8 mouse cellular contexts compared by ENCODE assay signal in genomic region chr2:35443981-35444763, GRCm38 (mm10). TPM values are rescaled to one million over a fixed set of nuclear protein-coding genes. Genes with fewer than 3 reads are reported as not detected.
DNase-seq lines count a peak whose midpoint lies in the region; ATAC-seq and TF ChIP-seq lines count a peak whose summit lies in the region.

No protein-coding gene starts in this region.

- H3K27ac ChIP-seq in kidney, adult 2 months (ENCODE audit: insufficient read depth, low read depth, low read length), result peak overlapping the region; percentile 34; the same call in 1 of the 2 replicates
- no peak overlapping the region for H3K27ac ChIP-seq in MEL (ENCODE audit: control insufficient read depth, low read depth, low read length)
- H3K27ac ChIP-seq in embryonic facial prominence, embryonic 10.5 days (replicated peaks), result peak overlapping the region; percentile 40
- peak overlapping the region; percentile 61 for H3K27ac ChIP-seq in liver, embryonic 13.5 days

- no peaks in the 10 kb centered on the region for H3K36me3 ChIP-seq in kidney, adult 2 months (ENCODE audit: control insufficient read depth, insufficient read depth, low read length)
- H3K36me3 ChIP-seq in MEL (ENCODE audit: control insufficient read depth in 1 of 2, insufficient read depth in 2 of 2, low read length in 2 of 2), result peaks cover 0 to 8% of the 10 kb centered on the region in 2 experiments; a peak in 2 of 4 replicates
- no peaks in the 10 kb centered on the region for H3K36me3 ChIP-seq in embryonic facial prominence, embryonic 10.5 days (replicated peaks)
- 0 out of 2 replicates have a peak, but pooled peaks cover 8% of the 10 kb centered on the region for H3K36me3 ChIP-seq in liver, embryonic 13.5 days

- TF ChIP-seq EP300 in MEL (IDR thresholded peaks at IDR 0.05; ENCODE audit: low read depth in 1 of 2, low read length in 2 of 2), result peak in 1 of 2 experiments; percentile 44; a peak in 1 of 4 replicates

- no peak for DNase-seq in kidney, adult 2 months
- DNase-seq in kidney, postnatal 14 days, result no peak
- DNase-seq in MEL (ENCODE audit: low read depth, low spot score), result peak; percentile 63
- no peak for DNase-seq in embryonic facial prominence, embryonic 10.5 days (ENCODE audit: low spot score)
- no peak for DNase-seq in liver, embryonic 13.5 days
- DNase-seq in embryo, embryonic 10.5 days (ENCODE audit: low spot score), result no peak
- no peak for DNase-seq in ovary, postnatal 36 days (ENCODE audit: low spot score)
- no peak for DNase-seq in ovary, postnatal 14 days (ENCODE audit: low spot score)

- WGBS in kidney, adult 2 months, result 43% methylated on average over 16 of the region's 16 CpGs
- 75% methylated on average over 16 of the region's 16 CpGs for WGBS in embryonic facial prominence, embryonic 10.5 days
- 44% methylated on average over 16 of the region's 16 CpGs for WGBS in liver, embryonic 13.5 days (ENCODE audit: insufficient replicate concordance)

- H3K27me3 ChIP-seq in kidney, adult 2 months (replicated peaks; ENCODE audit: control insufficient read depth, insufficient read depth, low read length), result no peaks in the 10 kb centered on the region
- no peaks in the 10 kb centered on the region for H3K27me3 ChIP-seq in MEL (ENCODE audit: control insufficient read depth in 1 of 2, insufficient read depth in 2 of 2, low read length in 2 of 2)
- no peaks in the 10 kb centered on the region for H3K27me3 ChIP-seq in embryonic facial prominence, embryonic 10.5 days (replicated peaks; ENCODE audit: low read depth, poor library complexity, severe bottlenecking)
- no peaks in the 10 kb centered on the region for H3K27me3 ChIP-seq in liver, embryonic 13.5 days

- peak overlapping the region; percentile 15; the same call in 1 of the 2 replicates for H3K4me2 ChIP-seq in liver, embryonic 13.5 days

- TF ChIP-seq CTCF in kidney, adult 2 months (conservative IDR thresholded peaks at IDR 0.05; ENCODE audit: insufficient read depth, insufficient read length, low read depth, low read length), result no peak
- no peak for TF ChIP-seq CTCF in MEL (IDR thresholded peaks at IDR 0.05 in 2 of 3, conservative IDR thresholded peaks at IDR 0.05 in 1 of 3; ENCODE audit: control insufficient read depth in 1 of 3, insufficient read depth in 1 of 3, low read depth in 2 of 3, low read length in 3 of 3, poor library complexity in 1 of 3, severe bottlenecking in 1 of 3)

- TF ChIP-seq RAD21 in MEL (IDR thresholded peaks at IDR 0.05; ENCODE audit: low read depth, low read length), result no peak

- ATAC-seq in liver, embryonic 13.5 days (ENCODE audit: low read depth), result no peak

- H3K4me1 ChIP-seq in kidney, adult 2 months (ENCODE audit: control insufficient read depth, insufficient read depth, low read length), result 0 out of 2 replicates have a peak, but pooled peaks cover 3% of the 10 kb centered on the region
- peaks cover 2 to 8% of the 10 kb centered on the region in 2 experiments; a peak in 3 of 4 replicates for H3K4me1 ChIP-seq in MEL (ENCODE audit: control insufficient read depth in 1 of 2, insufficient read depth in 2 of 2, low read length in 2 of 2)
- peaks cover 53% of the 10 kb centered on the region for H3K4me1 ChIP-seq in embryonic facial prominence, embryonic 10.5 days
- peaks cover 69% of the 10 kb centered on the region for H3K4me1 ChIP-seq in liver, embryonic 13.5 days (replicated peaks)

- H3K9ac ChIP-seq in MEL (ENCODE audit: control insufficient read depth, low read depth, low read length, poor library complexity, severe bottlenecking), result no peak overlapping the region
- no peak overlapping the region for H3K9ac ChIP-seq in liver, embryonic 13.5 days

- TF ChIP-seq POLR2A in kidney, adult 2 months (IDR thresholded peaks at IDR 0.05; ENCODE audit: low read depth, low read length), result no peak
- no peak for TF ChIP-seq POLR2A in MEL (IDR thresholded peaks at IDR 0.05; ENCODE audit: control insufficient read depth in 1 of 2, insufficient read depth in 1 of 2, low read depth in 1 of 2, low read length in 2 of 2, poor library complexity in 1 of 2)

- no peaks in the 10 kb centered on the region for H3K9me3 ChIP-seq in MEL (replicated peaks; ENCODE audit: insufficient read depth, low read length)
- H3K9me3 ChIP-seq in embryonic facial prominence, embryonic 10.5 days, result no peaks in the 10 kb centered on the region
- H3K9me3 ChIP-seq in liver, embryonic 13.5 days (replicated peaks), result no peaks in the 10 kb centered on the region

- peaks cover 4% of the 10 kb centered on the region for H3K79me2 ChIP-seq in MEL (ENCODE audit: control insufficient read depth, insufficient read depth, low read length, poor library complexity)

- no peak overlapping the region for H3K4me3 ChIP-seq in kidney, adult 2 months (ENCODE audit: insufficient read depth, low read depth, low read length)
- no peak overlapping the region for H3K4me3 ChIP-seq in MEL (ENCODE audit: control insufficient read depth in 1 of 2, insufficient read depth in 1 of 2, low read depth in 2 of 2, low read length in 2 of 2)
- H3K4me3 ChIP-seq in embryonic facial prominence, embryonic 10.5 days, result no peak overlapping the region
- H3K4me3 ChIP-seq in liver, embryonic 13.5 days (replicated peaks), result no peak overlapping the region

TF ChIP-seq in MEL, 35 proteins besides CTCF, POLR2A, EP300 and RAD21:
- TF ChIP-seq RCOR1 (IDR thresholded peaks at IDR 0.05; ENCODE audit: low read depth, low read length), result peak; percentile 48; the same call in 1 of the 2 replicates
- TF ChIP-seq HCFC1 (IDR thresholded peaks at IDR 0.05; ENCODE audit: low read depth, low read length), result no peak

RNA-seq across cellular contexts. Expression of gene Ggta1, which starts 18.9 kb away (rescaled TPM):
- polyA plus RNA-seq in kidney, adult 2 months (2012; rRNA removed), result 4.6 and 6.1 TPM in 2 replicates
- total RNA-seq in MEL (2012; rRNA removed), result 23.6 and 30.7 TPM in 2 replicates
- polyA plus RNA-seq in MEL (2012; ENCODE audit: insufficient read depth in 1 of 2, insufficient read length in 2 of 2, low read depth in 1 of 2, low replicate concordance in 2 of 2, missing spikeins in 1 of 2), result 10 to 100 TPM in 1 of 2 experiments, not detected in 1; 29.2 TPM
- 6.3 and 8.0 TPM in 2 replicates for polyA plus RNA-seq in embryonic facial prominence, embryonic 10.5 days (2016; fragmentation: Nextera tagmentation; extraction: Ambion mirVana)
- 7.8 and 9.4 TPM in 2 replicates for polyA plus RNA-seq in liver, embryonic 13.5 days (2015; fragmentation: Nextera tagmentation; extraction: Ambion mirVana)

RNA-seq across cellular contexts. Expression of gene 4930402F06Rik, which starts 47.2 kb away (rescaled TPM):
- polyA plus RNA-seq in kidney, adult 2 months (2012; rRNA removed), result not detected in 2 replicates
- not detected in 2 replicates for total RNA-seq in MEL (2012; rRNA removed)
- polyA plus RNA-seq in MEL (2012; ENCODE audit: insufficient read depth in 1 of 2, insufficient read length in 2 of 2, low read depth in 1 of 2, low replicate concordance in 2 of 2, missing spikeins in 1 of 2), result not detected
- not detected in 2 replicates for polyA plus RNA-seq in embryonic facial prominence, embryonic 10.5 days (2016; fragmentation: Nextera tagmentation; extraction: Ambion mirVana)
- not detected in 2 replicates for polyA plus RNA-seq in liver, embryonic 13.5 days (2015; fragmentation: Nextera tagmentation; extraction: Ambion mirVana)
